Mouse (Mus musculus): ENCODE measurements around the gene Ddias. TPM values are rescaled to one million over a fixed set of nuclear protein-coding genes. Genes with fewer than 3 reads are reported as not detected.

Gene Ddias
- polyA plus RNA-seq, 1 experiment from 2014 or later, result 10.4 TPM

DNA sequence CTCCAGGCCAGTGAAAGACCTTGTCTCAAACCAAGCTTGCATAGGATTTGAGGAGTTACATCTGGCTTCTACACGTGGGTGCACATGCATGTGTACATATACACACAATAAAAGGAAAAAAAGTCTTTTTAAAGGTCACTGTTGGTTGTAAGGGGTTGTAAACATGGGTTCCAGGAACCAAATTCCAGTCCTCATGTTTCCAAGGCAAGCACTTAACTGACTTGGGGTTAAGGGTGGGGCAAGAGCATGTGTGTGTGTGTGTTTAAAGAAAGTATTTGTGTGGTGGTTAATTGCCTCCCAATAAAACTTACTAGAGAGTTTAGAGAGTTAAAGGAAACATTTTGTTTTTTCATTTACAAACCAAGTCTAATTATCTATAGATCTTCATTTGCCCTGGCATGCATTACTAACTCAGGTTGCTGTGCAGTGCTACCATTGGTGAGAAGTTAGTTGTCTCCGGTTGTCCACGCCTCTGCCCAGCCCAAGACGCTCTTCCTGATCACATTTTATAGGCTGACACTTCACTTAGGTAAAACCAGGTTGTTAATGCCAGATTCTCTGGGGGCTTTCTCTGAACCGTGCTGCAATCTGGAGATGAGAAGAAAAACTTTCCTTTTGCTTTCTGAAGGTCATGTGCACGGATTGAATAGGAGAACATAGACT lies 11.1 kb upstream of the Ddias start:
- WGBS, result 55% methylated on average over 6 of the region's 6 CpGs

DNA sequence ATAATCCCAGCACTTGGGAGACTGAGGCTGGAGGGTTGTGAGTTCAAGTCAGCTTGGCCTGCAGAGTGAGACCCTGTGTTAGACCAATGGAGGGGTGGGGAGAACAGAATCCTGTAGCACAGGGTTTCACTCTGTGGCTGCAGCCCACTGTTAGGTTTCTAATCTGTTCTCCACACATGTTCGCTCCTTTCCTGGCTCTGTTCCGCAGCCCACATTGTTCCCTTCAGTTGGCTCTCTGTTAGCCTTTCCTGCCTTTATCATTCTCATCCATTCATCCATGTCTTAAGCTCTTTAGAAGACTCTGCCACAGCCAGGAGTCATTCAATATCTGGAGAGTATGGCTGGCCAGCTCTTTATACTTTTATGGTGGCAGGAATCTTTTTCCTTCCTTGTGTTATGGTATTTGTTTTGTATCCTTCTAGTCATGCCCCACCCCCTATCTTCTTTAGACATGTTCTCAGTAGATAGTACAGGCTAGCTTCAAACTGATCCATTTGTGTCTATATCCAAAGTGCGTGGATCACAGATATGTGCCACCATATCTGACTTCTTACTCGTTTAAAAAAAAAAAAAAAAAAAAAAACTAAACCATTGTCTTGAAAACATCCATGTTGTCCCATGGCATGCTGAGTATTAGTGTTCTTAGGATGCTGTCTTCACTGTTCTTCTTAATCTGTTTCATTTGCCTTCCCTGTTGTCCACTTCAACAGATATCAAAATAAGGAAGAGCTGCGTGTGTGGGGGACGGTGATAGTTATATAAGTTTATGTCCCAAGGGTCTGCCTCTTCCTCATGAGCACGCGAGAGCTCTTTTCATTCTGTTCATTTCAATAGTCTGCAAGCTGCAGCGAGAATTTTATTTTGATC lies 10.0 kb upstream of the Ddias start:
- Histone ChIP-seq H3K27ac (no peak overlapping the region), H3K36me3 (no peaks in the 10 kb centered on the region), H3K4me2 (no peak overlapping the region), H3K9me3 (no peaks in the 10 kb centered on the region), H3K4me3 (no peak overlapping the region), H3K4me1 (no peaks in the 10 kb centered on the region), H3K9ac (no peak overlapping the region), H3K27me3 (no peaks in the 10 kb centered on the region)
- ATAC-seq (ENCODE audit: insufficient number of reproducible peaks, low FRiP score, low TSS enrichment, low read depth), result no peak
- 89% methylated on average over 9 of the region's 9 CpGs for WGBS

More for the DNA sequence above, 11.1 kb upstream of the Ddias start:
- Histone ChIP-seq H3K9ac (no peak overlapping the region), H3K9me3 (no peaks in the 10 kb centered on the region), H3K4me1 (no peaks in the 10 kb centered on the region), H3K27me3 (no peaks in the 10 kb centered on the region), H3K36me3 (no peaks in the 10 kb centered on the region), H3K27ac (no peak overlapping the region), H3K4me2 (no peak overlapping the region), H3K4me3 (no peak overlapping the region)
- ATAC-seq (ENCODE audit: insufficient number of reproducible peaks, low FRiP score, low TSS enrichment, low read depth), result no peak

DNA sequence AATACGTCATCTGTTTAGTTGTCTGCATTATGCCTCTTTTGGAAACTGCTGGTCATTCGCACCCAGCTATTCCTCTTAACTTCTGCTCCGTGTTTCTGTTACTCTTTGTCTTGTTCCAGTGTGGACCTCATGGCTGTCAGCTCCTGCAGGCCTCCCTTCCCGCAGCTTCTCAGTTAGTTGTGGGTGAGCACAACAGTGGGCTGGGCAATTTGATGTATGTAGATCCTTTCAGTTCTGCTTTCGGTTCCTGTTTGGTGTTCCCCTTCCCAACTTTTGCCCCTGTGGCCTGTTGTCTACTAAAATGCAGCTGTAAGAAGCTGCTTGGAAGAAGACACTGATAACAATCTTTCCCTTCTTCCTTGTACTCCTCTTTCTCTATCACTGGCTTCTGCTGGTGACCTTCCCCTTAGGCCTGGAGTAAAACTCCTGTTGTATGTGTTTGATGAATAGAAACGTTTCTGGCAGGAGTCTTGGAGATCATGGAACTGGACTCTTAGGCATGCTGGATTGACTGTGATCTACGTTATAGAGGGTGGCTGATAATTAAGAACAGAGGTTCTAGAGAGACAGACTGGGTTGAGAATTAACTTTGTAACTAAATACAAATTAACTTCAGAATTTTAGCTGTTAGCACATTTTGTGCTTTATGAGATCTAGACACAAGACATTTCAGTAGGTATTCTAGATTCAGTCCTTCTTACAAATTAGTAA lies 4.7 kb upstream of the Ddias start:
- Histone ChIP-seq H3K4me2 (no peak overlapping the region), H3K4me1 (peaks cover 19% of the 10 kb centered on the region), H3K4me3 (no peak overlapping the region), H3K9me3 (no peaks in the 10 kb centered on the region), H3K36me3 (no peaks in the 10 kb centered on the region), H3K27me3 (no peaks in the 10 kb centered on the region), H3K27ac (no peak overlapping the region), H3K9ac (no peak overlapping the region)
- ATAC-seq (ENCODE audit: insufficient number of reproducible peaks, low FRiP score, low TSS enrichment, low read depth), result no peak
- WGBS, result 74% methylated on average over 7 of the region's 7 CpGs

DNA sequence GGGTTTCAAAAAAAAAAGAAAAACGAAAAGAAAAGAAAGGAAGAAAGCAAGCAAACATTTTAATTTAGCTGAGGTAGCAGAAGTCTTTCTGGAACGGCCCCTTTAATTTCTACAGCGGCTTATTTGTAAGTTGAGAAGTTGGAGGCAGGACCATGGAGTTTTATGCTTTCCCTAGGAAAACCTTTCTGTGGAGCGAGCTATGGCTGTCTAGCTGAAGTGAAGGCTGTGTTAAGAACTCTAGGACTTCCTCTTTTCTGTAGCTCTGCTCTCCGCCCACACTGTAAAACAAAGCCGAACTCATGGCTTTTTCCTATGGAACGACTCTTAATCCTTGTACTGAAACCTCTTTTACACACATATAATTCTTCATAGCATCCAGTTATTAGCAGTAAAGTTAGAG lies 2.5 kb upstream of the Ddias start:
- Histone ChIP-seq H3K9ac (no peak overlapping the region), H3K36me3 (no peaks in the 10 kb centered on the region), H3K9me3 (no peaks in the 10 kb centered on the region), H3K4me1 (peaks cover 26% of the 10 kb centered on the region), H3K27ac (peak overlapping the region; percentile 79), H3K4me2 (peak overlapping the region; percentile 80), H3K27me3 (no peaks in the 10 kb centered on the region), H3K4me3 (peak overlapping the region; percentile 65)
- no peak for ATAC-seq (ENCODE audit: insufficient number of reproducible peaks, low FRiP score, low TSS enrichment, low read depth)
- WGBS, result 7% methylated on average over 7 of the region's 7 CpGs

- Histone ChIP-seq H3K36me3 (no peaks in the 10 kb centered on the region), H3K27me3 (no peaks in the 10 kb centered on the region), H3K4me3 (peak overlapping the region; percentile 65), H3K4me1 (peaks cover 26% of the 10 kb centered on the region), H3K9ac (no peak overlapping the region), H3K4me2 (peak overlapping the region; percentile 80), H3K27ac (peak overlapping the region; percentile 79), H3K9me3 (no peaks in the 10 kb centered on the region)
- 18% methylated on average over 3 of the region's 3 CpGs for WGBS
- ATAC-seq (ENCODE audit: insufficient number of reproducible peaks, low FRiP score, low TSS enrichment, low read depth), result no peak
Measured at GRCm38 (mm10) chr7:92876066-92876465, 2.0 kb upstream of the Ddias start.

- Histone ChIP-seq H3K9me3 (no peaks in the 10 kb centered on the region), H3K27ac (peak overlapping the region; percentile 99), H3K4me3 (peak overlapping the region; percentile 65), H3K27me3 (no peaks in the 10 kb centered on the region), H3K4me2 (peak overlapping the region; percentile 80), H3K36me3 (no peaks in the 10 kb centered on the region), H3K9ac (peak overlapping the region; percentile 62), H3K4me1 (peaks cover 26% of the 10 kb centered on the region)
- 1% methylated on average over 28 of the region's 29 CpGs for WGBS
- ATAC-seq (ENCODE audit: insufficient number of reproducible peaks, low FRiP score, low TSS enrichment, low read depth), result peak; percentile 82
Measured at GRCm38 (mm10) chr7:92874761-92875408, 838 bp upstream of the Ddias start.

GRCm38 (mm10) chr7:92871596-92871995 lies 2.5 kb downstream of the Ddias start:
- Histone ChIP-seq H3K27me3 (no peaks in the 10 kb centered on the region), H3K4me1 (peaks cover 20% of the 10 kb centered on the region), H3K4me3 (no peak overlapping the region), H3K36me3 (no peaks in the 10 kb centered on the region), H3K4me2 (no peak overlapping the region), H3K9ac (no peak overlapping the region), H3K9me3 (no peaks in the 10 kb centered on the region), H3K27ac (no peak overlapping the region)
- 88% methylated on average over 4 of the region's 4 CpGs for WGBS
- no peak for ATAC-seq (ENCODE audit: insufficient number of reproducible peaks, low FRiP score, low TSS enrichment, low read depth)

DNA sequence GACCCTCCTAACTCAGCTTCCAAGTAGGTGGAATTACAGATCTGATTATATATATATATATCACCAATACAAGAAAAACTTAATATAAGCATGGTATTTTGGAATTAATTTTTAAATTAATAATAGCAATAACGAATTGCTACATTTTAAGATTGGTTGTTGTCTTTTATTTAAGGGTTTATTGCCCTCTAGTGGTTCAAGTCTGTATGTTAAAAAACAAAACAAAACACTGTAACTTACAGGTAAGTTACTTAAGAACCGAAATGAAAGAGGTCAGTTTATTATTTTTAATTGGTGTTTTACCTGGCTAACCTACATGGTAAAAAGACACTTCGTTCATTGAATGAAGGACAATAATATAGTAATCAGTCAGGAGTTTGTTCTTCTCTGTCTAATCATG lies 3.9 kb downstream of the Ddias start:
- Histone ChIP-seq H3K4me3 (no peak overlapping the region), H3K36me3 (0 out of 2 replicates have a peak, but pooled peaks cover under 1% of the 10 kb centered on the region), H3K9ac (no peak overlapping the region), H3K27me3 (no peaks in the 10 kb centered on the region), H3K4me1 (peaks cover 9% of the 10 kb centered on the region), H3K27ac (no peak overlapping the region), H3K9me3 (no peaks in the 10 kb centered on the region), H3K4me2 (no peak overlapping the region)
- ATAC-seq (ENCODE audit: insufficient number of reproducible peaks, low FRiP score, low TSS enrichment, low read depth), result no peak
- 51% methylated on average over 3 of the region's 3 CpGs for WGBS

- Histone ChIP-seq H3K9me3 (no peaks in the 10 kb centered on the region), H3K4me3 (no peak overlapping the region), H3K4me2 (no peak overlapping the region), H3K27me3 (no peaks in the 10 kb centered on the region), H3K9ac (no peak overlapping the region), H3K4me1 (no peaks in the 10 kb centered on the region), H3K36me3 (peaks cover 6% of the 10 kb centered on the region; the same call in 1 of the 2 replicates), H3K27ac (no peak overlapping the region)
- ATAC-seq (ENCODE audit: insufficient number of reproducible peaks, low FRiP score, low TSS enrichment, low read depth), result no peak
- 23% methylated on average over 2 of the region's 2 CpGs for WGBS
Measured at GRCm38 (mm10) chr7:92866526-92866925, 7.5 kb downstream of the Ddias start.

DNA sequence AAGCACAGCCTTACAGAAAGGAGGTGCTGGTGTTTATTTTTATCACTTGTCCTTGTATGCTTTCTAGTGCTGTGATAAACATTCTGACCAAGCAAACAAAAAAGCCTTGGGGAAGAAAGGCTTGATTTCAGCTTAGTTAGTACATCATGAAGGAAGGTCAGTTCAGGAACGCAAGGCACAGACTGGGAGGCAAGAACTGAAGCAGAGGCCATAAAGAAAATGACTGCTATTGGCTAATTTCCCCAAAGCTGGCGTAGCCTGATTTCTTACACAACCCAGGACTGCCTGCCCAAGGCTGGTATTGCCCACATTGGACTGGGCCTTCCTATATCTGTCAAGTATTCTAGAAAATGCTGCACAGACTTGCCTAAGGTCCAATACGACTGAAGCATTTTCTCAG lies 25.8 kb downstream of the Ddias start:
- H3K9ac ChIP-seq, result no peak overlapping the region
- H3K27ac ChIP-seq, result no peak overlapping the region
- no peak for ATAC-seq (ENCODE audit: insufficient number of reproducible peaks, low FRiP score, low TSS enrichment, low read depth)
- H3K4me3 ChIP-seq, result no peak overlapping the region
- H3K4me2 ChIP-seq, result no peak overlapping the region
- no peaks in the 10 kb centered on the region for H3K27me3 ChIP-seq
- WGBS, result 80% methylated on average over 3 of the region's 3 CpGs
- H3K9me3 ChIP-seq, result no peaks in the 10 kb centered on the region
- no peaks in the 10 kb centered on the region for H3K4me1 ChIP-seq
- no peaks in the 10 kb centered on the region for H3K36me3 ChIP-seq

- H3K27ac ChIP-seq, result no peak overlapping the region
- no peaks in the 10 kb centered on the region for H3K9me3 ChIP-seq
- no peaks in the 10 kb centered on the region for H3K4me1 ChIP-seq
- no peaks in the 10 kb centered on the region for H3K36me3 ChIP-seq
- H3K27me3 ChIP-seq, result no peaks in the 10 kb centered on the region
- no peak overlapping the region for H3K4me3 ChIP-seq
- ATAC-seq (ENCODE audit: insufficient number of reproducible peaks, low FRiP score, low TSS enrichment, low read depth), result no peak
- H3K4me2 ChIP-seq, result no peak overlapping the region
- H3K9ac ChIP-seq, result no peak overlapping the region
- 80% methylated on average over 2 of the region's 2 CpGs for WGBS
Measured at GRCm38 (mm10) chr7:92842254-92842653, 31.8 kb downstream of the Ddias start.
